Mouse (Mus musculus) layer of hippocampus, adult 18-20 months (tissue): ENCODE results near the gene Mydgf. TPM values are rescaled to one million over a fixed set of nuclear protein-coding genes. Genes with fewer than 3 reads are reported as not detected.

Experiments used
- DNase-seq, 2 experiments: peaks; one replicate each; pipeline ENCODE4 v3.0.0; 2022; ENCODE audit warnings: low spot score in 2 of 2
- total RNA-seq, 2 experiments: library from RNA; stranded (reverse); gene quantifications; 2 replicates each; pipeline ENCODE4 v1.2.3; 2021

The Mydgf gene
- total RNA-seq, 2 experiments from 2014 or later = 41.7 to 44.3 TPM

- DNase-seq = no peak
Measured at GRCm38 (mm10) chr17:56194765-56195164, 11.0 kb upstream of the Mydgf start.

- DNase-seq = no peak
Measured at GRCm38 (mm10) chr17:56194357-56194756, 10.6 kb upstream of the Mydgf start.

GRCm38 (mm10) chr17:56191266-56191665 is 7.5 kb upstream of the Mydgf start:
- DNase-seq = no peak

GRCm38 (mm10) chr17:56185281-56186141 is 1.8 kb upstream of the Mydgf start:
- peak in 1 of 2 experiments; percentile 24 for DNase-seq

GRCm38 (mm10) chr17:56182975-56183657 is 604 bp downstream of the Mydgf start:
- DNase-seq = no peak

- no peak for DNase-seq
Measured at GRCm38 (mm10) chr17:56175416-56175815, 8.3 kb downstream of the Mydgf start.

- DNase-seq = no peak
Measured at GRCm38 (mm10) chr17:56173401-56174046, 10.2 kb downstream of the Mydgf start.

- DNase-seq = no peak
Measured at GRCm38 (mm10) chr17:56171881-56172280, 11.8 kb downstream of the Mydgf start.

GRCm38 (mm10) chr17:56171456-56171855 is 12.3 kb downstream of the Mydgf start:
- no peak for DNase-seq

- DNase-seq = no peak
Measured at GRCm38 (mm10) chr17:56170636-56171035, 13.1 kb downstream of the Mydgf start.

- DNase-seq = no peak
Measured at GRCm38 (mm10) chr17:56169830-56170229, 13.9 kb downstream of the Mydgf start.

GRCm38 (mm10) chr17:56165671-56166070 is 18.0 kb downstream of the Mydgf start:
- DNase-seq = no peak

GRCm38 (mm10) chr17:56164510-56164909 is 19.2 kb downstream of the Mydgf start:
- no peak for DNase-seq

- no peak for DNase-seq
Measured at GRCm38 (mm10) chr17:56163523-56164102, 20.1 kb downstream of the Mydgf start.

- peak; percentile 93 to 96 for DNase-seq
Measured at GRCm38 (mm10) chr17:56162231-56162774, 21.4 kb downstream of the Mydgf start, which contains the start of gene Tnfaip8l1. TSS of gene Tnfaip8l1 (plus strand) at chr17:56162477.

- peak; percentile 37 to 66 for DNase-seq
Measured at GRCm38 (mm10) chr17:56159729-56160128, 24.0 kb downstream of the Mydgf start.

- DNase-seq = no peak
Measured at GRCm38 (mm10) chr17:56153643-56154042, 30.1 kb downstream of the Mydgf start.

- DNase-seq = no peak
Measured at GRCm38 (mm10) chr17:56149897-56150296, 33.8 kb downstream of the Mydgf start.

- DNase-seq = no peak
Measured at GRCm38 (mm10) chr17:56148790-56149618, 34.7 kb downstream of the Mydgf start.

- DNase-seq = no peak
Measured at GRCm38 (mm10) chr17:56148280-56148679, 35.4 kb downstream of the Mydgf start.
